27 mouse cellular contexts compared by ENCODE assay signal in genomic region chr3:50130319-50130718, GRCm38 (mm10).
"Had no signal": no experiment of that assay in that cellular context is flagged by ENCODE, and none has a peak within 500 bp of the region (broad histone marks: within the 10 kb centered on the region; RNA-seq: fewer than 3 reads in every experiment).

No protein-coding gene starts in this region.

- H3K4me2 ChIP-seq: heart, embryonic 11.5 days; heart, embryonic 13.5 days; heart, embryonic 15.5 days; hindbrain, embryonic 13.5 days; hindbrain, embryonic 15.5 days; kidney, embryonic 15.5 days; limb, embryonic 13.5 days; limb, embryonic 15.5 days; liver, embryonic 12.5 days had no signal

- H3K36me3 ChIP-seq: heart, embryonic 13.5 days; heart, embryonic 15.5 days; hindbrain, embryonic 13.5 days; hindbrain, embryonic 15.5 days; kidney, embryonic 15.5 days; limb, embryonic 13.5 days; limb, embryonic 15.5 days; liver, embryonic 12.5 days had no signal

- H3K9me3 ChIP-seq: heart, embryonic 13.5 days; heart, embryonic 15.5 days; hindbrain, embryonic 13.5 days; hindbrain, embryonic 15.5 days; kidney, embryonic 15.5 days; limb, embryonic 13.5 days; limb, embryonic 15.5 days; liver, embryonic 12.5 days had no signal

- H3K4me1 ChIP-seq: heart, embryonic 13.5 days; heart, embryonic 15.5 days; hindbrain, embryonic 13.5 days; hindbrain, embryonic 15.5 days; kidney, embryonic 15.5 days; limb, embryonic 13.5 days; limb, embryonic 15.5 days; liver, embryonic 12.5 days had no signal

- H3K27me3 ChIP-seq: heart, embryonic 13.5 days; heart, embryonic 15.5 days; hindbrain, embryonic 13.5 days; hindbrain, embryonic 15.5 days; kidney, embryonic 15.5 days; limb, embryonic 13.5 days; limb, embryonic 15.5 days; liver, embryonic 12.5 days had no signal

- H3K4me3 ChIP-seq: gastrocnemius, adult 2 months; heart, adult 2 months; heart, embryonic 13.5 days; heart, embryonic 15.5 days; hindbrain, embryonic 13.5 days; hindbrain, embryonic 15.5 days; kidney, embryonic 15.5 days; limb, embryonic 13.5 days; limb, embryonic 15.5 days; liver, embryonic 12.5 days had no signal

- H3K9ac ChIP-seq: heart, embryonic 13.5 days; heart, embryonic 15.5 days; hindbrain, embryonic 13.5 days; hindbrain, embryonic 15.5 days; kidney, embryonic 15.5 days; limb, embryonic 13.5 days; limb, embryonic 15.5 days; liver, embryonic 12.5 days; liver, embryonic 14.5 days had no signal

- DNase-seq: gastrocnemius, adult 2 months; gastrocnemius, postnatal 10 days; gastrocnemius, postnatal 25 days; heart, adult 11 months; heart, adult 2 months; heart, postnatal 14 days; heart, postnatal 36 days; kidney, adult 11 months; kidney, adult 2 months; kidney, adult 9 months; kidney, postnatal 14 days; kidney, postnatal 36 days; layer of hippocampus, postnatal 36 days; left cerebral cortex, postnatal 4 days had no signal

- H3K27ac ChIP-seq: gastrocnemius, adult 2 months; heart, adult 2 months; heart, embryonic 13.5 days; heart, embryonic 15.5 days; hindbrain, embryonic 13.5 days; hindbrain, embryonic 15.5 days; hindbrain, postnatal 0 days; kidney, embryonic 15.5 days; kidney, postnatal 0 days; limb, embryonic 13.5 days; limb, embryonic 15.5 days; liver, embryonic 12.5 days; liver, embryonic 14.5 days had no signal

- ATAC-seq: hindbrain, postnatal 0 days; intestine, embryonic 16.5 days; liver, embryonic 12.5 days had no signal
